Mouse (Mus musculus): ENCODE results near the gene Gm48552. TPM values are rescaled to one million over a fixed set of nuclear protein-coding genes. Genes with fewer than 3 reads are reported as not detected.

Gm48552 gene
- polyA plus RNA-seq, 1 experiment from 2014 or later: 0.78 TPM

- peaks cover 34% of the 10 kb centered on the region for H3K27me3 ChIP-seq (ENCODE audit: poor library complexity, severe bottlenecking)
- H3K4me3 ChIP-seq: peak overlapping the region; percentile 0; the same call in 1 of the 2 replicates
- no peak for DNase-seq (ENCODE audit: extremely low spot score, low spot score)
- no peak overlapping the region for H3K27ac ChIP-seq
- 25% methylated on average over 9 of the region's 9 CpGs for WGBS
- no peaks in the 10 kb centered on the region for H3K9me3 ChIP-seq
- H3K36me3 ChIP-seq (replicated peaks): peaks cover 21% of the 10 kb centered on the region
- H3K4me1 ChIP-seq: peaks cover 63% of the 10 kb centered on the region
These were observed 37.0 kb upstream of the Gm48552 start for GRCm38 (mm10) chr10:81351678-81352291.

GRCm38 (mm10) chr10:81354738-81355477 is 33.9 kb upstream of the Gm48552 start:
- peaks cover 35% of the 10 kb centered on the region for H3K27me3 ChIP-seq (ENCODE audit: poor library complexity, severe bottlenecking)
- H3K4me1 ChIP-seq: peaks cover 64% of the 10 kb centered on the region
- DNase-seq (ENCODE audit: extremely low spot score, low spot score): no peak

GRCm38 (mm10) chr10:81355533-81355932 is 33.3 kb upstream of the Gm48552 start:
- DNase-seq (ENCODE audit: extremely low spot score, low spot score): no peak
- H3K27me3 ChIP-seq (ENCODE audit: poor library complexity, severe bottlenecking): peaks cover 37% of the 10 kb centered on the region
- peaks cover 68% of the 10 kb centered on the region for H3K4me1 ChIP-seq
- H3K4me3 ChIP-seq: no peak overlapping the region
- no peaks in the 10 kb centered on the region for H3K9me3 ChIP-seq
- 0 out of 2 replicates have a peak, but pooled peaks cover 3% of the 10 kb centered on the region for H3K36me3 ChIP-seq (replicated peaks)
- WGBS: 76% methylated on average over 4 of the region's 4 CpGs
- no peak overlapping the region for H3K27ac ChIP-seq

More at GRCm38 (mm10) chr10:81354738-81355477, 33.9 kb upstream of the Gm48552 start:
- no peak overlapping the region; the same call in 1 of the 2 replicates for H3K27ac ChIP-seq
- H3K9me3 ChIP-seq: no peaks in the 10 kb centered on the region
- 60% methylated on average over 9 of the region's 9 CpGs for WGBS
- no peak overlapping the region for H3K4me3 ChIP-seq
- H3K36me3 ChIP-seq (replicated peaks): 0 out of 2 replicates have a peak, but pooled peaks cover 1% of the 10 kb centered on the region

GRCm38 (mm10) chr10:81356352-81356990 is 32.3 kb upstream of the Gm48552 start:
- peak overlapping the region; percentile 86 for H3K4me3 ChIP-seq
- DNase-seq (ENCODE audit: extremely low spot score, low spot score): no peak
- peaks cover 40% of the 10 kb centered on the region for H3K27me3 ChIP-seq (ENCODE audit: poor library complexity, severe bottlenecking)
- H3K36me3 ChIP-seq (replicated peaks): peaks cover 8% of the 10 kb centered on the region
- WGBS: 61% methylated on average over 12 of the region's 12 CpGs
- peaks cover 68% of the 10 kb centered on the region for H3K4me1 ChIP-seq
- H3K9me3 ChIP-seq: no peaks in the 10 kb centered on the region
- H3K27ac ChIP-seq: no peak overlapping the region

GRCm38 (mm10) chr10:81356991-81357844 is 31.6 kb upstream of the Gm48552 start, which contains the start of gene Mfsd12:
TSS of gene Mfsd12 (plus strand) at chr10:81357491.
- H3K9me3 ChIP-seq: no peaks in the 10 kb centered on the region
- H3K27ac ChIP-seq: peak within 1 kb of the TSS; percentile 84
- peaks cover 48% of the 10 kb centered on the region for H3K27me3 ChIP-seq (ENCODE audit: poor library complexity, severe bottlenecking)
- DNase-seq (ENCODE audit: extremely low spot score, low spot score): peak; percentile 83
- H3K36me3 ChIP-seq (replicated peaks): peaks cover 14% of the 10 kb centered on the region
- 2% methylated on average over 78 of the region's 79 CpGs for whole genome bisulfite sequencing
- peak within 1 kb of the TSS; percentile 86 for H3K4me3 ChIP-seq
- H3K4me1 ChIP-seq: peaks cover 69% of the 10 kb centered on the region

- no peak for DNase-seq (ENCODE audit: extremely low spot score, low spot score)
- peaks cover 79% of the 10 kb centered on the region for H3K4me1 ChIP-seq
- peaks cover 23% of the 10 kb centered on the region for H3K36me3 ChIP-seq (replicated peaks)
- peak overlapping the region; percentile 86 for H3K4me3 ChIP-seq
- no peaks in the 10 kb centered on the region for H3K9me3 ChIP-seq
- peaks cover 58% of the 10 kb centered on the region for H3K27me3 ChIP-seq (ENCODE audit: poor library complexity, severe bottlenecking)
- peak overlapping the region; percentile 84 for H3K27ac ChIP-seq
- 29% methylated on average over 4 of the region's 4 CpGs for WGBS
These were observed 30.6 kb upstream of the Gm48552 start for GRCm38 (mm10) chr10:81358209-81358608.

- H3K4me1 ChIP-seq: peaks cover 85% of the 10 kb centered on the region
- peak overlapping the region; percentile 86; the same call in 1 of the 2 replicates for H3K4me3 ChIP-seq
- H3K36me3 ChIP-seq (replicated peaks): peaks cover 23% of the 10 kb centered on the region
- WGBS: 67% methylated on average over 1 of the region's 1 CpGs
- no peaks in the 10 kb centered on the region for H3K9me3 ChIP-seq
- no peak for DNase-seq (ENCODE audit: extremely low spot score, low spot score)
- H3K27me3 ChIP-seq (ENCODE audit: poor library complexity, severe bottlenecking): peaks cover 64% of the 10 kb centered on the region
- H3K27ac ChIP-seq: 0 out of 2 replicates have a peak overlapping the region, but pooled peaks have one; percentile 22
These were observed 30.0 kb upstream of the Gm48552 start for GRCm38 (mm10) chr10:81358841-81359240.

- Histone ChIP-seq H3K9me3 (no peaks in the 10 kb centered on the region), H3K4me3 (no peak overlapping the region), H3K27ac (0 out of 2 replicates have a peak overlapping the region, but pooled peaks have one; percentile 12), H3K27me3 (ENCODE audit: poor library complexity, severe bottlenecking) (peaks cover 76% of the 10 kb centered on the region), H3K36me3 (replicated peaks) (peaks cover 23% of the 10 kb centered on the region), H3K4me1 (peaks cover 93% of the 10 kb centered on the region)
- no peak for DNase-seq (ENCODE audit: extremely low spot score, low spot score)
- 76% methylated on average over 8 of the region's 8 CpGs for WGBS
These were observed 28.1 kb upstream of the Gm48552 start for GRCm38 (mm10) chr10:81360721-81361120.

- H3K27me3 ChIP-seq (ENCODE audit: poor library complexity, severe bottlenecking): peaks cover 64% of the 10 kb centered on the region
- H3K36me3 ChIP-seq (replicated peaks): peaks cover 37% of the 10 kb centered on the region
- peak overlapping the region; percentile 2; the same call in 1 of the 2 replicates for H3K27ac ChIP-seq
- H3K4me3 ChIP-seq: peak overlapping the region; percentile 0; the same call in 1 of the 2 replicates
- WGBS: 80% methylated on average over 12 of the region's 12 CpGs
- H3K4me1 ChIP-seq: peaks cover 99% of the 10 kb centered on the region
- no peaks in the 10 kb centered on the region for H3K9me3 ChIP-seq
- DNase-seq (ENCODE audit: extremely low spot score, low spot score): no peak
These were observed 26.4 kb upstream of the Gm48552 start for GRCm38 (mm10) chr10:81362336-81362949.

- DNase-seq (ENCODE audit: extremely low spot score, low spot score): no peak
- Histone ChIP-seq H3K27me3 (ENCODE audit: poor library complexity, severe bottlenecking) (peaks cover 54% of the 10 kb centered on the region), H3K27ac (peak overlapping the region; percentile 58), H3K4me1 (peaks cover 96% of the 10 kb centered on the region), H3K9me3 (no peaks in the 10 kb centered on the region), H3K36me3 (replicated peaks) (peaks cover 49% of the 10 kb centered on the region), H3K4me3 (peak overlapping the region; percentile 49)
- 12% methylated on average over 54 of the region's 54 CpGs for WGBS
These were observed 25.1 kb upstream of the Gm48552 start for GRCm38 (mm10) chr10:81363436-81364346.

GRCm38 (mm10) chr10:81364666-81365065 is 24.1 kb upstream of the Gm48552 start:
- H3K27me3 ChIP-seq (ENCODE audit: poor library complexity, severe bottlenecking): peaks cover 44% of the 10 kb centered on the region
- H3K36me3 ChIP-seq (replicated peaks): peaks cover 59% of the 10 kb centered on the region
- H3K4me3 ChIP-seq: peak overlapping the region; percentile 49
- peak overlapping the region; percentile 54 for H3K27ac ChIP-seq
- H3K4me1 ChIP-seq: peaks cover 86% of the 10 kb centered on the region
- DNase-seq (ENCODE audit: extremely low spot score, low spot score): peak; percentile 46
- WGBS: 11% methylated on average over 28 of the region's 28 CpGs
- no peaks in the 10 kb centered on the region for H3K9me3 ChIP-seq

Measured in forebrain, embryonic 10.5 days (tissue).